Mouse (Mus musculus) adrenal gland, postnatal 14 days (tissue): Measurements from ENCODE around the gene Cib1. TPM values are rescaled to one million over a fixed set of nuclear protein-coding genes. Genes with fewer than 3 reads are reported as not detected.

Experiments used
- DNase-seq: peaks from one replicate; pipeline ENCODE4 v3.0.0; 2021; ENCODE audit warnings: mixed read lengths
- total RNA-seq: library from RNA; stranded (reverse); gene quantifications from 2 replicates; pipeline ENCODE4 v1.2.3, GENCODE M21; 2021

Cib1 gene
- total RNA-seq, 1 experiment from 2014 or later = 59.6 TPM

- DNase-seq = no peak
These were observed 1.2 kb upstream of the Cib1 start for GRCm38 (mm10) chr7:80233799-80234198.

- peak; percentile 77 for DNase-seq
These were observed 583 bp downstream of the Cib1 start for GRCm38 (mm10) chr7:80231971-80232488.

GRCm38 (mm10) chr7:80230196-80230595, 2.4 kb downstream of the Cib1 start:
- DNase-seq = no peak

- no peak for DNase-seq
These were observed 5.5 kb downstream of the Cib1 start for GRCm38 (mm10) chr7:80227065-80227464.

- DNase-seq = peak; percentile 7
These were observed 11.3 kb downstream of the Cib1 start for GRCm38 (mm10) chr7:80221179-80221750.

GRCm38 (mm10) chr7:80220237-80220797, 12.3 kb downstream of the Cib1 start:
- peak; percentile 54 for DNase-seq

GRCm38 (mm10) chr7:80218666-80219065, 13.9 kb downstream of the Cib1 start:
- peak; percentile 71 for DNase-seq

- DNase-seq = peak; percentile 82
These were observed 16.0 kb downstream of the Cib1 start for GRCm38 (mm10) chr7:80216566-80216965.

- peak; percentile 89 for DNase-seq
These were observed 17.2 kb downstream of the Cib1 start for GRCm38 (mm10) chr7:80215398-80215797.

- no peak for DNase-seq
These were observed 18.2 kb downstream of the Cib1 start for GRCm38 (mm10) chr7:80214459-80214858.

- DNase-seq = no peak
These were observed 19.0 kb downstream of the Cib1 start for GRCm38 (mm10) chr7:80213604-80214003.

GRCm38 (mm10) chr7:80210982-80211381, 21.6 kb downstream of the Cib1 start:
- DNase-seq = no peak

GRCm38 (mm10) chr7:80209669-80210068, 22.9 kb downstream of the Cib1 start:
- DNase-seq = peak; percentile 37

- peak; percentile 80 for DNase-seq
These were observed 23.7 kb downstream of the Cib1 start for GRCm38 (mm10) chr7:80208738-80209430.

- DNase-seq = peak; percentile 31
These were observed 24.5 kb downstream of the Cib1 start for GRCm38 (mm10) chr7:80208026-80208642.

- peak; percentile 75 for DNase-seq
These were observed 25.3 kb downstream of the Cib1 start for GRCm38 (mm10) chr7:80207314-80207731.

GRCm38 (mm10) chr7:80205705-80206589, 26.7 kb downstream of the Cib1 start:
- DNase-seq = no peak

GRCm38 (mm10) chr7:80204961-80205360, 27.7 kb downstream of the Cib1 start:
- DNase-seq = no peak

- no peak for DNase-seq
These were observed 28.3 kb downstream of the Cib1 start for GRCm38 (mm10) chr7:80204362-80204761.

- DNase-seq = peak; percentile 58
These were observed 28.9 kb downstream of the Cib1 start for GRCm38 (mm10) chr7:80203638-80204096.

GRCm38 (mm10) chr7:80202961-80203360, 29.7 kb downstream of the Cib1 start:
- peak; percentile 52 for DNase-seq
